ENCODE assay signal across 8 mouse cellular contexts in genomic region chr7:34195632-34196031, GRCm38 (mm10). TPM values are rescaled to one million over a fixed set of nuclear protein-coding genes. Genes with fewer than 3 reads are reported as not detected.
A peak's percentile ranks its signal among the peaks of the same experiment; 100 is the strongest.
DNase-seq lines count a peak whose midpoint lies in the region; ATAC-seq and TF ChIP-seq lines count a peak whose summit lies in the region.

No protein-coding gene starts in this region.

- H3K4me3 ChIP-seq in kidney, adult 2 months (ENCODE audit: insufficient read depth, low read depth, low read length): peak overlapping the region; percentile 89
- peak overlapping the region; percentile 96 for H3K4me3 ChIP-seq in forebrain, embryonic 13.5 days

- peak overlapping the region; percentile 87 for H3K4me2 ChIP-seq in forebrain, embryonic 13.5 days

- H3K9me3 ChIP-seq in forebrain, embryonic 13.5 days (replicated peaks): no peaks in the 10 kb centered on the region

- no peak overlapping the region for H3K27ac ChIP-seq in kidney, adult 2 months (ENCODE audit: insufficient read depth, low read depth, low read length)
- no peak overlapping the region for H3K27ac ChIP-seq in forebrain, embryonic 13.5 days

- H3K36me3 ChIP-seq in kidney, adult 2 months (ENCODE audit: control insufficient read depth, insufficient read depth, low read length): no peaks in the 10 kb centered on the region
- H3K36me3 ChIP-seq in forebrain, embryonic 13.5 days (ENCODE audit: poor library complexity, severe bottlenecking): peaks cover 29% of the 10 kb centered on the region

- DNase-seq in kidney, adult 2 months: no peak
- DNase-seq in kidney, postnatal 25 days: no peak
- peak; percentile 36 for DNase-seq in MEL-GATA-1-ER (ENCODE audit: extremely low read depth, low read depth)
- no peak for DNase-seq in kidney, postnatal 14 days
- DNase-seq in right cerebral cortex, postnatal 36 days (ENCODE audit: low spot score in 2 of 2): no peak

- peaks cover 5% of the 10 kb centered on the region; the same call in 1 of the 2 replicates for H3K4me1 ChIP-seq in kidney, adult 2 months (ENCODE audit: control insufficient read depth, insufficient read depth, low read length)
- H3K4me1 ChIP-seq in forebrain, embryonic 13.5 days: peaks cover 9% of the 10 kb centered on the region

- H3K9ac ChIP-seq in forebrain, embryonic 13.5 days: peak overlapping the region; percentile 94

- TF ChIP-seq CTCF in kidney, adult 2 months (conservative IDR thresholded peaks at IDR 0.05; ENCODE audit: insufficient read depth, insufficient read length, low read depth, low read length): no peak

- WGBS in kidney, adult 2 months: 38% methylated on average over 3 of the region's 3 CpGs
- WGBS in forebrain, embryonic 13.5 days: 45% methylated on average over 3 of the region's 3 CpGs

- no peak for ATAC-seq in forebrain, embryonic 13.5 days
- ATAC-seq in megakaryocyte progenitor cell, adult 5-6 weeks (replicated peaks; ENCODE audit: poor library complexity): peak; percentile 19; the same call in 1 of the 2 replicates
- ATAC-seq in granulocyte monocyte progenitor cell, adult 5-6 weeks (replicated peaks; ENCODE audit: poor library complexity, severe bottlenecking): no peak

- H3K27me3 ChIP-seq in kidney, adult 2 months (replicated peaks; ENCODE audit: control insufficient read depth, insufficient read depth, low read length): no peaks in the 10 kb centered on the region
- H3K27me3 ChIP-seq in forebrain, embryonic 13.5 days: no peaks in the 10 kb centered on the region

- TF ChIP-seq POLR2A in kidney, adult 2 months (IDR thresholded peaks at IDR 0.05; ENCODE audit: low read depth, low read length): no peak

RNA-seq across cellular contexts. Expression of gene Pdcd2l, which starts 0.8 kb away (rescaled TPM):
- polyA plus RNA-seq in kidney, adult 2 months (2012; rRNA removed): 22.8 and 25.1 TPM in 2 replicates
- 85.6 and 90.0 TPM in 2 replicates for polyA plus RNA-seq in forebrain, embryonic 13.5 days (2015; fragmentation: Nextera tagmentation; extraction: Ambion mirVana)
- total RNA-seq in megakaryocyte progenitor cell, adult 5-6 weeks (2015): 25.2 and 32.9 TPM in 2 replicates
- 33.0 and 42.0 TPM in 2 replicates for total RNA-seq in megakaryocyte progenitor cell, adult 5-6 weeks (2017)
- 32.8 and 40.4 TPM in 2 replicates for total RNA-seq in granulocyte monocyte progenitor cell, adult 5-6 weeks (2014; fragmentation: Nextera tagmentation)
- 18.3 and 39.8 TPM in 2 replicates for total RNA-seq in granulocyte monocyte progenitor cell, adult 5-6 weeks (2017)

RNA-seq across cellular contexts. Expression of gene Uba2, which starts 26.2 kb away (rescaled TPM):
- polyA plus RNA-seq in kidney, adult 2 months (2012; rRNA removed): 28.4 and 32.7 TPM in 2 replicates
- 222 and 242 TPM in 2 replicates for polyA plus RNA-seq in forebrain, embryonic 13.5 days (2015; fragmentation: Nextera tagmentation; extraction: Ambion mirVana)
- total RNA-seq in megakaryocyte progenitor cell, adult 5-6 weeks (2015): 180 and 208 TPM in 2 replicates
- total RNA-seq in megakaryocyte progenitor cell, adult 5-6 weeks (2017): 184 and 193 TPM in 2 replicates
- 150 and 160 TPM in 2 replicates for total RNA-seq in granulocyte monocyte progenitor cell, adult 5-6 weeks (2014; fragmentation: Nextera tagmentation)
- total RNA-seq in granulocyte monocyte progenitor cell, adult 5-6 weeks (2017): 207 and 213 TPM in 2 replicates

RNA-seq across cellular contexts. Expression of gene Gpi1, which starts 34.5 kb away (rescaled TPM):
- 413 and 444 TPM in 2 replicates for polyA plus RNA-seq in kidney, adult 2 months (2012; rRNA removed)
- polyA plus RNA-seq in forebrain, embryonic 13.5 days (2015; fragmentation: Nextera tagmentation; extraction: Ambion mirVana): 216 and 230 TPM in 2 replicates
- 573 and 626 TPM in 2 replicates for total RNA-seq in megakaryocyte progenitor cell, adult 5-6 weeks (2015)
- 615 and 714 TPM in 2 replicates for total RNA-seq in megakaryocyte progenitor cell, adult 5-6 weeks (2017)
- 653 and 773 TPM in 2 replicates for total RNA-seq in granulocyte monocyte progenitor cell, adult 5-6 weeks (2014; fragmentation: Nextera tagmentation)
- 606 and 815 TPM in 2 replicates for total RNA-seq in granulocyte monocyte progenitor cell, adult 5-6 weeks (2017)

RNA-seq across cellular contexts. Expression of gene Gm6096, which starts 55.2 kb away (rescaled TPM):
- polyA plus RNA-seq in kidney, adult 2 months (2012; rRNA removed): not detected in 2 replicates
- not detected in 2 replicates for polyA plus RNA-seq in forebrain, embryonic 13.5 days (2015; fragmentation: Nextera tagmentation; extraction: Ambion mirVana)
- not detected in 2 replicates for total RNA-seq in megakaryocyte progenitor cell, adult 5-6 weeks (2015)
- not detected in 2 replicates for total RNA-seq in megakaryocyte progenitor cell, adult 5-6 weeks (2017)
- total RNA-seq in granulocyte monocyte progenitor cell, adult 5-6 weeks (2014; fragmentation: Nextera tagmentation): not detected in 2 replicates
- not detected in 2 replicates for total RNA-seq in granulocyte monocyte progenitor cell, adult 5-6 weeks (2017)
